Mouse (Mus musculus) limb, embryonic 15.5 days (tissue): ENCODE data around the gene Dcaf4. TPM values are rescaled to one million over a fixed set of nuclear protein-coding genes. Genes with fewer than 3 reads are reported as not detected.

Experiments
- ATAC-seq: fragments of 200-750 bp; cut with Nextera tagmentation; 2 replicates; pipeline ENCODE4 v1.8.0; 2017; ENCODE audit warnings: low read depth, moderate TSS enrichment; ENCODE audit not compliant: insufficient number of reproducible peaks, low FRiP score, low TSS enrichment
- H3K27ac ChIP-seq: fragments of 300-500 bp; sonication (generic); 2 replicates; pipeline ENCODE4 v1.5.1; 2015; ENCODE audit warnings: moderate library complexity, mild to moderate bottlenecking, inconsistent platforms
- H3K27me3 ChIP-seq: fragments of 300-500 bp; sonication (generic); 2 replicates; pipeline ENCODE4 v1.6.1; 2015; ENCODE audit warnings: inconsistent platforms
- H3K36me3 ChIP-seq: fragments of 300-500 bp; sonication (generic); 2 replicates; pipeline ENCODE4 v1.6.1; 2015; ENCODE audit warnings: inconsistent platforms
- H3K4me1 ChIP-seq: fragments of 300-500 bp; sonication (generic); 2 replicates; pipeline ENCODE4 v1.6.1; 2015; ENCODE audit warnings: inconsistent platforms
- H3K4me2 ChIP-seq: fragments of 300-500 bp; sonication (generic); 2 replicates; pipeline ENCODE4 v1.6.1; 2015; ENCODE audit warnings: mild to moderate bottlenecking, inconsistent platforms
- H3K4me3 ChIP-seq: fragments of 300-500 bp; sonication (generic); 2 replicates; pipeline ENCODE4 v1.5.1; 2015; ENCODE audit warnings: mild to moderate bottlenecking, inconsistent platforms
- H3K9ac ChIP-seq: fragments of 300-500 bp; sonication (generic); 2 replicates; pipeline ENCODE4 v1.6.1; 2015; ENCODE audit warnings: inconsistent platforms
- H3K9me3 ChIP-seq: fragments of 300-500 bp; sonication (generic); 2 replicates; pipeline ENCODE4 v1.6.1; 2016; ENCODE audit warnings: inconsistent platforms
- WGBS: fragments of 180-500 bp; shearing (Covaris S2); methylation state at CpG from one replicate; pipeline ENCODE4 v1.1.7; 2015; 5-methylcytosine and 5-hydroxymethylcytosine counted together
- polyA plus RNA-seq: library from polyadenylated mRNA; unstranded; fragments of >200 nt; fragmentation: Nextera tagmentation; extraction: Ambion mirVana; gene quantifications from 2 replicates; pipeline ENCODE4 v1.2.1, GENCODE M21; 2015

Dcaf4 gene
- polyA plus RNA-seq, 1 experiment from 2014 or later, result 55.7 TPM

- Histone ChIP-seq H3K27me3 (no peaks in the 10 kb centered on the region), H3K4me1 (no peaks in the 10 kb centered on the region), H3K4me2 (no peak overlapping the region), H3K27ac (no peak overlapping the region), H3K9ac (no peak overlapping the region), H3K36me3 (peaks cover 89% of the 10 kb centered on the region), H3K9me3 (no peaks in the 10 kb centered on the region), H3K4me3 (no peak overlapping the region)
- 69% methylated on average over 9 of the region's 9 CpGs for WGBS
- ATAC-seq, result no peak
Observed at GRCm38 (mm10) chr12:83555605-83556004, 35.3 kb downstream of the Dcaf4 start.

GRCm38 (mm10) chr12:83558496-83558895 lies 38.2 kb downstream of the Dcaf4 start:
- no peak for ATAC-seq
- Histone ChIP-seq H3K36me3 (peaks cover 83% of the 10 kb centered on the region), H3K4me1 (no peaks in the 10 kb centered on the region), H3K27ac (no peak overlapping the region), H3K4me3 (no peak overlapping the region), H3K9me3 (no peaks in the 10 kb centered on the region), H3K27me3 (no peaks in the 10 kb centered on the region), H3K9ac (no peak overlapping the region), H3K4me2 (no peak overlapping the region)
- WGBS, result 86% methylated on average over 7 of the region's 7 CpGs

GRCm38 (mm10) chr12:83560189-83560588 lies 39.9 kb downstream of the Dcaf4 start:
- Histone ChIP-seq H3K27me3 (no peaks in the 10 kb centered on the region), H3K36me3 (peaks cover 79% of the 10 kb centered on the region), H3K4me2 (no peak overlapping the region), H3K27ac (no peak overlapping the region), H3K9ac (no peak overlapping the region), H3K4me1 (no peaks in the 10 kb centered on the region), H3K4me3 (no peak overlapping the region), H3K9me3 (no peaks in the 10 kb centered on the region)
- WGBS, result 74% methylated on average over 6 of the region's 6 CpGs
- ATAC-seq, result no peak

GRCm38 (mm10) chr12:83562589-83562988 lies 42.3 kb downstream of the Dcaf4 start:
- WGBS, result 92% methylated on average over 3 of the region's 3 CpGs

GRCm38 (mm10) chr12:83569866-83570265 lies 49.6 kb downstream of the Dcaf4 start:
- Histone ChIP-seq H3K9me3 (no peaks in the 10 kb centered on the region), H3K4me1 (no peaks in the 10 kb centered on the region), H3K9ac (no peak overlapping the region), H3K36me3 (peaks cover 74% of the 10 kb centered on the region), H3K27me3 (no peaks in the 10 kb centered on the region), H3K4me3 (no peak overlapping the region), H3K27ac (no peak overlapping the region), H3K4me2 (no peak overlapping the region)
- no peak for ATAC-seq
- WGBS, result 83% methylated on average over 3 of the region's 3 CpGs

More at GRCm38 (mm10) chr12:83562589-83562988, 42.3 kb downstream of the Dcaf4 start:
- H3K4me3 ChIP-seq, result no peak overlapping the region
- H3K4me1 ChIP-seq, result no peaks in the 10 kb centered on the region
- no peaks in the 10 kb centered on the region for H3K9me3 ChIP-seq
- no peak overlapping the region for H3K9ac ChIP-seq
- H3K36me3 ChIP-seq, result peaks cover 78% of the 10 kb centered on the region
- H3K4me2 ChIP-seq, result no peak overlapping the region
- no peak overlapping the region for H3K27ac ChIP-seq
- H3K27me3 ChIP-seq, result no peaks in the 10 kb centered on the region
- no peak for ATAC-seq

GRCm38 (mm10) chr12:83572717-83573116 lies 52.5 kb downstream of the Dcaf4 start:
- no peaks in the 10 kb centered on the region for H3K9me3 ChIP-seq
- H3K27me3 ChIP-seq, result no peaks in the 10 kb centered on the region
- H3K4me2 ChIP-seq, result no peak overlapping the region
- H3K36me3 ChIP-seq, result peaks cover 60% of the 10 kb centered on the region
- ATAC-seq, result no peak
- H3K9ac ChIP-seq, result no peak overlapping the region
- WGBS, result 80% methylated on average over 5 of the region's 5 CpGs
- H3K27ac ChIP-seq, result no peak overlapping the region
- no peak overlapping the region for H3K4me3 ChIP-seq
- H3K4me1 ChIP-seq, result no peaks in the 10 kb centered on the region

- Histone ChIP-seq H3K9me3 (no peaks in the 10 kb centered on the region), H3K27ac (no peak overlapping the region), H3K27me3 (no peaks in the 10 kb centered on the region), H3K36me3 (peaks cover 44% of the 10 kb centered on the region), H3K4me3 (no peak overlapping the region), H3K4me2 (no peak overlapping the region), H3K9ac (no peak overlapping the region), H3K4me1 (0 out of 2 replicates have a peak, but pooled peaks cover 5% of the 10 kb centered on the region)
- no peak for ATAC-seq
- 95% methylated on average over 5 of the region's 5 CpGs for whole genome bisulfite sequencing
Observed at GRCm38 (mm10) chr12:83577445-83577844, 57.2 kb downstream of the Dcaf4 start.

GRCm38 (mm10) chr12:83578356-83578755 lies 58.1 kb downstream of the Dcaf4 start:
- 90% methylated on average over 2 of the region's 2 CpGs for WGBS

GRCm38 (mm10) chr12:83578896-83579569 lies 58.8 kb downstream of the Dcaf4 start:
- Histone ChIP-seq H3K9ac (no peak overlapping the region), H3K27ac (no peak overlapping the region), H3K4me1 (0 out of 2 replicates have a peak, but pooled peaks cover 5% of the 10 kb centered on the region), H3K36me3 (peaks cover 39% of the 10 kb centered on the region), H3K4me3 (no peak overlapping the region), H3K27me3 (no peaks in the 10 kb centered on the region), H3K4me2 (no peak overlapping the region), H3K9me3 (no peaks in the 10 kb centered on the region)
- no peak for ATAC-seq
- 46% methylated on average over 3 of the region's 3 CpGs for WGBS

More at GRCm38 (mm10) chr12:83578356-83578755, 58.1 kb downstream of the Dcaf4 start:
- Histone ChIP-seq H3K9me3 (no peaks in the 10 kb centered on the region), H3K27ac (no peak overlapping the region), H3K36me3 (peaks cover 38% of the 10 kb centered on the region), H3K4me2 (no peak overlapping the region), H3K27me3 (no peaks in the 10 kb centered on the region), H3K9ac (no peak overlapping the region), H3K4me1 (0 out of 2 replicates have a peak, but pooled peaks cover 5% of the 10 kb centered on the region), H3K4me3 (no peak overlapping the region)
- no peak for ATAC-seq

- Histone ChIP-seq H3K4me3 (no peak overlapping the region), H3K9me3 (no peaks in the 10 kb centered on the region), H3K4me2 (no peak overlapping the region), H3K36me3 (peaks cover 30% of the 10 kb centered on the region), H3K27ac (no peak overlapping the region), H3K9ac (no peak overlapping the region), H3K27me3 (no peaks in the 10 kb centered on the region), H3K4me1 (0 out of 2 replicates have a peak, but pooled peaks cover 5% of the 10 kb centered on the region)
- ATAC-seq, result no peak
- 92% methylated on average over 3 of the region's 3 CpGs for WGBS
Observed at GRCm38 (mm10) chr12:83580283-83580682, 60.0 kb downstream of the Dcaf4 start.

GRCm38 (mm10) chr12:83582106-83582505 lies 61.8 kb downstream of the Dcaf4 start:
- ATAC-seq, result no peak
- no peaks in the 10 kb centered on the region for H3K27me3 ChIP-seq
- no peak overlapping the region for H3K27ac ChIP-seq
- H3K4me3 ChIP-seq, result no peak overlapping the region
- no peak overlapping the region for H3K4me2 ChIP-seq
- 76% methylated on average over 4 of the region's 4 CpGs for WGBS
- no peak overlapping the region for H3K9ac ChIP-seq
- H3K4me1 ChIP-seq, result 0 out of 2 replicates have a peak, but pooled peaks cover 5% of the 10 kb centered on the region
- H3K36me3 ChIP-seq, result peaks cover 31% of the 10 kb centered on the region
- H3K9me3 ChIP-seq, result no peaks in the 10 kb centered on the region

- Histone ChIP-seq H3K4me2 (no peak overlapping the region), H3K27me3 (no peaks in the 10 kb centered on the region), H3K9me3 (no peaks in the 10 kb centered on the region), H3K4me3 (no peak overlapping the region), H3K36me3 (peaks cover 37% of the 10 kb centered on the region), H3K4me1 (0 out of 2 replicates have a peak, but pooled peaks cover 5% of the 10 kb centered on the region), H3K9ac (no peak overlapping the region), H3K27ac (no peak overlapping the region)
- WGBS, result 85% methylated on average over 4 of the region's 4 CpGs
- no peak for ATAC-seq
Observed at GRCm38 (mm10) chr12:83582747-83583146, 62.5 kb downstream of the Dcaf4 start.
